Mouse (Mus musculus): ENCODE measurements around the gene Vwc2l. TPM values are rescaled to one million over a fixed set of nuclear protein-coding genes. Genes with fewer than 3 reads are reported as not detected.
A peak's percentile ranks its signal among the peaks of the same experiment; 100 is the strongest.

Vwc2l gene
- polyA plus RNA-seq, 1 experiment from 2014 or later: 3.8 TPM

- ATAC-seq: no peak; the same call in 1 of the 2 replicates
- Histone ChIP-seq H3K36me3 (ENCODE audit: control insufficient read depth, insufficient read depth, low read length) (no peaks in the 10 kb centered on the region), H3K4me3 (ENCODE audit: low read depth, low read length) (no peak overlapping the region), H3K4me2 (ENCODE audit: low read length) (no peak overlapping the region), H3K9ac (ENCODE audit: low read length) (no peak overlapping the region), H3K4me1 (ENCODE audit: control insufficient read depth, insufficient read depth, low read length) (no peaks in the 10 kb centered on the region), H3K9me3 (replicated peaks; ENCODE audit: control insufficient read depth, low read length) (no peaks in the 10 kb centered on the region), H3K27ac (ENCODE audit: low read depth, low read length) (0 out of 2 replicates have a peak overlapping the region, but pooled peaks have one; percentile 5), H3K27me3 (replicated peaks; ENCODE audit: control insufficient read depth, insufficient read depth, low read length) (no peaks in the 10 kb centered on the region)
- 75% methylated on average over 3 of the region's 3 CpGs for WGBS
- peak; percentile 62 for DNase-seq (ENCODE audit: low spot score)
Measured at GRCm38 (mm10) chr1:70803401-70803800, 77.9 kb downstream of the Vwc2l start.

GRCm38 (mm10) chr1:70823111-70823510 lies 97.6 kb downstream of the Vwc2l start:
- 49% methylated on average over 2 of the region's 2 CpGs for WGBS
- peak; percentile 48; the same call in 1 of the 2 replicates for ATAC-seq
- H3K27ac ChIP-seq (ENCODE audit: low read depth, low read length): no peak overlapping the region

DNA sequence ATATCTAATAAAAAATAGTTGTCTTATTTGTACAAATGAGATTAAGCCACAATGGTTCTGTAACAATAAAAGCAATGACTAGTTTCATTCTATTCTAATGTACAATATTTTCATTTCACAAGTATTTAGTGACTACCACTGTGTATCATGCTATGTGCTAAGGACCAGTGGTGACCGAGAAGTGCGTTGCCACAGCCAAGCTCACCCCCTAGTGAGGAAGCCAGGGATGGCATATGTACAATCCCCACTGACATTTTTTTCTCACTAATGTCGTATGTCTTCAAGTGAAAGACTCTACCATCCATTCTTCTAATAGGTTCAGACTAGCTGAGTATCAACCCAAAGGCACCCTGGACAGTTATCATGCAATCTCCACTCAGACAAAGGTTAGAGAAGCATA lies 107.7 kb downstream of the Vwc2l start:
- Histone ChIP-seq H3K4me3 (ENCODE audit: low read depth, low read length) (no peak overlapping the region), H3K36me3 (ENCODE audit: control insufficient read depth, insufficient read depth, low read length) (no peaks in the 10 kb centered on the region), H3K4me2 (ENCODE audit: low read length) (no peak overlapping the region), H3K27me3 (replicated peaks; ENCODE audit: control insufficient read depth, insufficient read depth, low read length) (no peaks in the 10 kb centered on the region), H3K9me3 (replicated peaks; ENCODE audit: control insufficient read depth, low read length) (no peaks in the 10 kb centered on the region), H3K27ac (ENCODE audit: low read depth, low read length) (no peak overlapping the region), H3K9ac (ENCODE audit: low read length) (no peak overlapping the region), H3K4me1 (ENCODE audit: control insufficient read depth, insufficient read depth, low read length) (no peaks in the 10 kb centered on the region)
- 82% methylated on average over 3 of the region's 3 CpGs for WGBS
- no peak for DNase-seq (ENCODE audit: low spot score)
- no peak for ATAC-seq

More at GRCm38 (mm10) chr1:70823111-70823510, 97.6 kb downstream of the Vwc2l start:
- H3K36me3 ChIP-seq (ENCODE audit: control insufficient read depth, insufficient read depth, low read length): no peaks in the 10 kb centered on the region
- H3K27me3 ChIP-seq (replicated peaks; ENCODE audit: control insufficient read depth, insufficient read depth, low read length): no peaks in the 10 kb centered on the region
- peak; percentile 52 for DNase-seq (ENCODE audit: low spot score)
- H3K4me2 ChIP-seq (ENCODE audit: low read length): no peak overlapping the region
- H3K9ac ChIP-seq (ENCODE audit: low read length): no peak overlapping the region
- no peak overlapping the region for H3K4me3 ChIP-seq (ENCODE audit: low read depth, low read length)
- H3K9me3 ChIP-seq (replicated peaks; ENCODE audit: control insufficient read depth, low read length): no peaks in the 10 kb centered on the region
- H3K4me1 ChIP-seq (ENCODE audit: control insufficient read depth, insufficient read depth, low read length): no peaks in the 10 kb centered on the region

DNA sequence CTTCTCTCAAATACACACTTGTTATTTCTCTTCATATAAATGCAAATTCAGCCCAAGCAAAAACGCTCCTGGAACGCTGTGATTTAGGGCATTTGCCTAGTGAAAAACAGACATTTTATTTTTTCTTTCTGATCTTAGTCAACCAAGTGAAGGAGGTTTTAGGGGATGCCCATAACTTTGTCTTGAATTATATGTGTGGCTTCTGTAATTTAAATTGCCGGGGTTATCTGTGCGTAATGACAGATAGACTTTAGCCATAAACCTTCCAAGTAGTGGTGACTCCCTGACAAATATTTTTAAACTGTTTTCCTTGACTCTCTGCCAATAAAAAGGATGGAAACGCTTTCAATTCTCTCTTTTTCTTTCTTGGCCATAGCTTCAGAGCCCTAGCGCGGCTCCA lies 116.7 kb downstream of the Vwc2l start:
- Histone ChIP-seq H3K27me3 (replicated peaks; ENCODE audit: control insufficient read depth, insufficient read depth, low read length) (no peaks in the 10 kb centered on the region), H3K9me3 (replicated peaks; ENCODE audit: control insufficient read depth, low read length) (no peaks in the 10 kb centered on the region), H3K4me1 (ENCODE audit: control insufficient read depth, insufficient read depth, low read length) (no peaks in the 10 kb centered on the region), H3K4me2 (ENCODE audit: low read length) (no peak overlapping the region), H3K36me3 (ENCODE audit: control insufficient read depth, insufficient read depth, low read length) (no peaks in the 10 kb centered on the region), H3K27ac (ENCODE audit: low read depth, low read length) (no peak overlapping the region), H3K4me3 (ENCODE audit: low read depth, low read length) (no peak overlapping the region), H3K9ac (ENCODE audit: low read length) (no peak overlapping the region)
- ATAC-seq (no peak), DNase-seq (ENCODE audit: low spot score) (no peak)
- 87% methylated on average over 7 of the region's 7 CpGs for WGBS

DNA sequence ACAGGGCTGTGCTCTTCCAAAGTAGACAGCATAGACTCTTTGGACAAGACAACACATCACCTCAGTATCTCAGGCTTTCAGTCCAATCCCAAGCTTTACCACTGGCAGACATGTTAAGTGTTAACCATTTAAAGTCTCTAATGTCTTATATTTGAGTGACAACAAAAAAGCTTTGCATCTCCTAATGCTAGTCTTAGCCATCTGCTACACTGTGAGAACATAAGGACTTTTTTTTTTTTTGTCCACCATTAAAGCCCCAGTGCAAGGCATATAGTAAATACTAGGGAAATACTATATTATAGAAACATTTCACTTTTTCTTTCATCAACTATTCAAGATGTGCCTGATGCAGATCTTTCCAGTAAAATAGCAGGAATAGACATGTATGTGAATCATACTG lies 119.8 kb downstream of the Vwc2l start:
- H3K4me2 ChIP-seq (ENCODE audit: low read length): no peak overlapping the region
- H3K4me1 ChIP-seq (ENCODE audit: control insufficient read depth, insufficient read depth, low read length): no peaks in the 10 kb centered on the region
- peak; percentile 19 for DNase-seq (ENCODE audit: low spot score)
- ATAC-seq: peak; percentile 57
- no peak overlapping the region for H3K9ac ChIP-seq (ENCODE audit: low read length)
- H3K36me3 ChIP-seq (ENCODE audit: control insufficient read depth, insufficient read depth, low read length): no peaks in the 10 kb centered on the region
- H3K4me3 ChIP-seq (ENCODE audit: low read depth, low read length): no peak overlapping the region
- H3K27ac ChIP-seq (ENCODE audit: low read depth, low read length): no peak overlapping the region
- H3K27me3 ChIP-seq (replicated peaks; ENCODE audit: control insufficient read depth, insufficient read depth, low read length): no peaks in the 10 kb centered on the region
- H3K9me3 ChIP-seq (replicated peaks; ENCODE audit: control insufficient read depth, low read length): no peaks in the 10 kb centered on the region

DNA sequence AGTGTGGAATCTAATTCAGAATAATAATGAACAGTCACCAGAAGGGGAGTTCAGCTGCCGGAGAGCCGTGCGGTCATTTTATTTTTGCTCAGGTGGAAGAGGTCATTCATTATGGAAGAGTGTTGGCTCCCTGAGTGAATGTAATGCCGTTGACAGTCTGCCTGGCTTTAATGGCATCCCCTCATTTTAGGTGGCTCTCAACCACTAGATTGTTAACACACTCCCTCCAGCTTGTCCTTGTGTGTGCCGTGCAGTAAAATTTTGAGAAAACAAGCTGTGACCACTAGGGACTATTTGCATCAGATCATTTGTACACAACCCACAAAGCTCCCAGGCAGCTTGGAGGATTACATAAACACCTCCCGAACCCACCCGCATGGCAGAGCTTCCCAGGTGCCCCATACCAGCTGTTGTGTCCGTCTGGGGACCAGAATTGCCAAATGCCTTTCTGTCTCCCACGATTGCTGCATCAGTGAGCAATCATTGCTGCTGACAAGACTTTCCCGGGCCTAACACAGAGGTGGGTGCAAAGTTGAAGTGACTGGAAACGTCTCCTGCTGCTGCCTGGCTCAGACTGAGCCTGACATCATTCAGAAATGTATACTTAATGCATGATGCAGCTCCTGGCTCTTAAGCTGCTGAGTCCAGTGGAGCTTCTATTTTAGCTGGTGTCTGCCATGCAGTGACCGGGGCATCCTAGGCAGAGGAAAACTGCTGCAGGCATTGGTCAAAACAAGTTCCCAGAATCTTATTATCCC lies 126.3 kb downstream of the Vwc2l start:
- H3K27ac ChIP-seq (ENCODE audit: low read depth, low read length): 0 out of 2 replicates have a peak overlapping the region, but pooled peaks have one; percentile 9
- H3K4me2 ChIP-seq (ENCODE audit: low read length): no peak overlapping the region
- H3K4me3 ChIP-seq (ENCODE audit: low read depth, low read length): no peak overlapping the region
- no peaks in the 10 kb centered on the region for H3K36me3 ChIP-seq (ENCODE audit: control insufficient read depth, insufficient read depth, low read length)
- 67% methylated on average over 12 of the region's 12 CpGs for WGBS
- no peaks in the 10 kb centered on the region; the same call in 1 of the 2 replicates for H3K4me1 ChIP-seq (ENCODE audit: control insufficient read depth, insufficient read depth, low read length)
- ATAC-seq (peak; percentile 63), DNase-seq (ENCODE audit: low spot score) (peak; percentile 59)
- H3K9me3 ChIP-seq (replicated peaks; ENCODE audit: control insufficient read depth, low read length): no peaks in the 10 kb centered on the region
- H3K9ac ChIP-seq (ENCODE audit: low read length): no peak overlapping the region
- no peaks in the 10 kb centered on the region for H3K27me3 ChIP-seq (replicated peaks; ENCODE audit: control insufficient read depth, insufficient read depth, low read length)

DNA sequence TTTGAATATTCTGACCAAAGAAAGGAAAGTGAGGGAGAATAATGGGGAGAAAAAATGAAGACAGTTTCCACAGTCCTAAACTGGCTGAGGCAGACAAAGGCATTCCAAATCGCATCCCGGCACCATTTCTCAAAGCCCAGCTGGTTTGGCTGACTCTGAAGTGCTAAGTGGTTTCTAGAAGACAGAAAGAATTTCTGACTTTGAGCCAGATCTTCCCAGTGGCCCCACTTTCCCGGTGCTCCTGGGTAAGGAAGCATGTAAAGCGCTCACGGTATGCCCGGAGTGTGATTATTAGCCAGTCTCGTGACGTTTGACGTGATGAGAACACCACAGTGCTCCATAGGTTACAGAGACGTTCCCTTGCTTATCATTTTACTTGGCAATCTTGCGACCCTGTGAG lies 127.9 kb downstream of the Vwc2l start:
- Histone ChIP-seq H3K9me3 (replicated peaks; ENCODE audit: control insufficient read depth, low read length) (no peaks in the 10 kb centered on the region), H3K9ac (ENCODE audit: low read length) (no peak overlapping the region), H3K4me1 (ENCODE audit: control insufficient read depth, insufficient read depth, low read length) (no peaks in the 10 kb centered on the region; the same call in 1 of the 2 replicates), H3K27me3 (replicated peaks; ENCODE audit: control insufficient read depth, insufficient read depth, low read length) (no peaks in the 10 kb centered on the region), H3K27ac (ENCODE audit: low read depth, low read length) (no peak overlapping the region), H3K4me3 (ENCODE audit: low read depth, low read length) (no peak overlapping the region), H3K36me3 (ENCODE audit: control insufficient read depth, insufficient read depth, low read length) (no peaks in the 10 kb centered on the region), H3K4me2 (ENCODE audit: low read length) (no peak overlapping the region)
- DNase-seq (ENCODE audit: low spot score) (peak; percentile 72), ATAC-seq (peak; percentile 11; the same call in 1 of the 2 replicates)
- 70% methylated on average over 11 of the region's 11 CpGs for whole genome bisulfite sequencing

DNA sequence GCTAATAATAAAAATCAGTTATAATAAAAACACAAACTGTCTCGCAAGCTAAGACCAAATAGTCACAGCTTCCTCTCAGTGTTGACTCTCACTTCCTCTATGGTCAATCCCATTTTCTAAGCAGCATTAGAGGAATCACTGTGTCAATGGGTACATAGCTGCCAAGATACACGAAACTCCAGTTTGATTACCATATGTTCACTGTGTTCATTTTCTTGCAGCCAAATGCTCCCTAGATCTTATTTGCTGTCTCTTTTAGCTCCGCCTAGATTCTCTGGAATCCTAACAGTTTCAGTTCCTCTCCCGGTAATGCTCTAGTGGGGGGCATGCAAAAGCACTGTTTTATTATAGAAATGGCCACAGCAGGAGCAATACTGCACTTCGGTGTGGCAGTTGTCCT lies 130.4 kb downstream of the Vwc2l start:
- Histone ChIP-seq H3K27ac (ENCODE audit: low read depth, low read length) (no peak overlapping the region), H3K4me3 (ENCODE audit: low read depth, low read length) (no peak overlapping the region), H3K4me2 (ENCODE audit: low read length) (no peak overlapping the region), H3K9me3 (replicated peaks; ENCODE audit: control insufficient read depth, low read length) (no peaks in the 10 kb centered on the region), H3K9ac (ENCODE audit: low read length) (no peak overlapping the region), H3K4me1 (ENCODE audit: control insufficient read depth, insufficient read depth, low read length) (no peaks in the 10 kb centered on the region; the same call in 1 of the 2 replicates), H3K36me3 (ENCODE audit: control insufficient read depth, insufficient read depth, low read length) (no peaks in the 10 kb centered on the region), H3K27me3 (replicated peaks; ENCODE audit: control insufficient read depth, insufficient read depth, low read length) (no peaks in the 10 kb centered on the region)
- WGBS: 71% methylated on average over 5 of the region's 5 CpGs
- DNase-seq (ENCODE audit: low spot score) (peak; percentile 67), ATAC-seq (peak; percentile 69)

DNA sequence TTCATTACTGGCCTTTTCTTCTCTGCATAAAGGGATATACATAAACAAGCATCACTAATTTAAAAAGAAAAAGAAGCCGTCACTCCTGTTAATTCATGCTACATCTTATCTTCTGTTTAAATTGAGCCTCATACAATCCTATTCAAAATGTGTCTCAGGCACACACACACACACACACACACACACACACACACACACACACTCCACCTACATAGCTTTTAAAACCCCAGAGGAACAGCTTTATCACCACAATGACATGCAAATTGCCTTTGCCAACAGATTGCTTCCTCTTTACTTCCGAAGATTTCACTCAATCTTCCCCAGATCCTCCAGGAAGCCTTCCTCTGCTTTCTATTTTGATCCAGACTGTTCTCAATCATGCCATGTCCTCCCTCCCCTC lies 136.2 kb downstream of the Vwc2l start:
- H3K9ac ChIP-seq (ENCODE audit: low read length): no peak overlapping the region
- ATAC-seq: peak; percentile 32; the same call in 1 of the 2 replicates
- H3K27me3 ChIP-seq (replicated peaks; ENCODE audit: control insufficient read depth, insufficient read depth, low read length): no peaks in the 10 kb centered on the region
- no peaks in the 10 kb centered on the region for H3K9me3 ChIP-seq (replicated peaks; ENCODE audit: control insufficient read depth, low read length)
- no peak overlapping the region for H3K4me2 ChIP-seq (ENCODE audit: low read length)
- H3K27ac ChIP-seq (ENCODE audit: low read depth, low read length): no peak overlapping the region
- no peak overlapping the region for H3K4me3 ChIP-seq (ENCODE audit: low read depth, low read length)
- no peaks in the 10 kb centered on the region for H3K4me1 ChIP-seq (ENCODE audit: control insufficient read depth, insufficient read depth, low read length)
- 58% methylated on average over 2 of the region's 2 CpGs for WGBS
- peak; percentile 43 for DNase-seq (ENCODE audit: low spot score)
- no peaks in the 10 kb centered on the region for H3K36me3 ChIP-seq (ENCODE audit: control insufficient read depth, insufficient read depth, low read length)
